Mouse (Mus musculus) layer of hippocampus, postnatal 36 days (tissue): ENCODE measurements around the gene Frmpd3. TPM values are rescaled to one million over a fixed set of nuclear protein-coding genes. Genes with fewer than 3 reads are reported as not detected.
A peak's percentile ranks its signal among the peaks of the same experiment; 100 is the strongest.
"Not testable (repeated sequence)": the region's sequence is repeated elsewhere in the genome, so short reads cannot be mapped to it uniquely, and the experiment has no call there.

ENCODE experiments used
- DNase-seq, 2 experiments: peaks; one replicate each; pipeline ENCODE4 v3.0.0; 2022
- total RNA-seq, 2 experiments: library from RNA; stranded (reverse); gene quantifications; 2 replicates each; pipeline ENCODE4 v1.2.3; 2021

The Frmpd3 gene
- 10 to 100 TPM; 30.6 to 31.2 TPM for total RNA-seq

GRCm38 (mm10) chrX:140341656-140342392 is at the start of gene Frmpd3:
Gene Frmpd3 (plus strand): TSS chrX:140342263.
- no peak for DNase-seq

- no peak for DNase-seq
Observed at GRCm38 (mm10) chrX:140303731-140304130, 38.3 kb upstream of the Frmpd3 start.

DNA sequence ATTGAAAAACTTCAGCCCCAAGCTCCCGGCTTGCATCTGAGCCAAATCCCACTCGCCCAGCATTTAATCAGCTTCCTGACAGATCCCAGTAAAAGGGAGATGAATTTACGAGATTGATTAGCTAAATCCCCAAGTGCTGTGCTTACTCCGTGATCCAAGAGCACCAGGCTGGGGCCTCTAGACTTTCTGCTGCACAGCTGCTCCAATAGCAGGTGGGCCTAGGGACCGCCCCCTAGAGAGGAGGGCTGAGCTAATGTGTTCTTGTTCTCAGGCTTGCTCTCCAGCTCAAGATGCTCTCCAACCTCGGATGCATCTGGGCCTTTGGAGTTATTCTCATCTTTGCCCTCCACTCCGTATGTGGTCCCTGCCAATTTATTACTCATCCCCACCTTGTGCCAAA is 36.4 kb upstream of the Frmpd3 start:
- DNase-seq, result peak in 1 of 2 experiments; percentile 24

DNA sequence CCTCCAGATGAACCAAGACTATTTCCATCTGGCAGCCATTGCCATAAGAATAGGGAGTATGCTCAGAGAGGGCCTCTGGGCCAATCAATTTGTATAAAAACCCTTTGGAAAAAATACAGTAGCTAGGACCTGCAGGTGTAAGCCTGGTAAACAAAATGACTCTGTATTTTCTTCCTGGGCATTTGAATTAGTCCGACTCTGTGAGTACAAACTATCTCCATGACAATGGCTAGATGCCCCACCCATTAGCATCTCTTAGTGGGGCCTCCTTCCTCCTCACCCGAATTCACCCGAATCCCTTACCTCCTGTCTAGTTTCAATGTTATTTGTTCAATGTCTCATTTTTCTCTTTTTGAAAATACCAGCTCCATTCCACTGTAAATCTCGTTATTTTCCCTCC is 24.1 kb upstream of the Frmpd3 start:
- DNase-seq, result no peak

GRCm38 (mm10) chrX:140319131-140319530 is 22.9 kb upstream of the Frmpd3 start:
- DNase-seq, result no peak

GRCm38 (mm10) chrX:140320671-140321070 is 21.4 kb upstream of the Frmpd3 start:
- not testable (repeated sequence) for DNase-seq

DNA sequence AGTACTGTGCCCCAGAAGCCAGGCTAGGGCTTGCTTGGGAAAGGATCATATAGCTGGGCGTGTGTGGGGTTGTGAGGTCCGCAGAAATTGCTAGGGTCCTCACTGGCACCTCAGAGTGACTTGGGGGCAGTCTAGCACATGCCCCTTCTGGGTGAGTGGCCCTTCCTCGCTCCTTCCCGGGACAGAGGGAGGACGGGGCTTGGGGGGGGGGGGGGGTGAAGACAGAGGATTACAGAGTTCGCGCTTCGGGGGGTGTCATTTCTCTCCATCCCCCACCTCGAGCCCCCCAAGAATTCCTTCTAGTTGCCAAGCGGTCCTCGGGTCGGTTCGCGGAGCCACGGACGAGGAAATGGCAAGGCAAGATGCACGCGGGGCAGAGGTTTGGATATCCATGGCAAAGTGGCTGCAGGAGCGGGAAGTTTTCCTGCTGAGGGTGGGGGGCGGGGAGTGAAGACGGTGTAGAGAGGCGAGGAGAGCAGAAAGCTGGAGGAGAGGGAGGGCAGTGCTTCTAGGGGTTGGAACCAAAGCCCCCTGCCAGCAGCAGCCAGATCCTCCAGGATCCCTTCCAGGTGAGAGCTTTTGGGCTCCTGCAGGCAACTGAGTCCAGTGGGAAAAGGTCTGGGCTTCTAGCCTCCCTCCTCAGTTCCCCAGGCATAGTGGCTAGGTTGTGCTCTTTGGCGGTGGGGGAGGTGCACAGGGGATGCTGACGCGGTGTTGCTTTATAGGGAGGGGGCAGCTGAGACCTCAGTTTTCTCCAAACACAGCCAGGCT is 515 bp downstream of the Frmpd3 start:
- DNase-seq, result no peak

DNA sequence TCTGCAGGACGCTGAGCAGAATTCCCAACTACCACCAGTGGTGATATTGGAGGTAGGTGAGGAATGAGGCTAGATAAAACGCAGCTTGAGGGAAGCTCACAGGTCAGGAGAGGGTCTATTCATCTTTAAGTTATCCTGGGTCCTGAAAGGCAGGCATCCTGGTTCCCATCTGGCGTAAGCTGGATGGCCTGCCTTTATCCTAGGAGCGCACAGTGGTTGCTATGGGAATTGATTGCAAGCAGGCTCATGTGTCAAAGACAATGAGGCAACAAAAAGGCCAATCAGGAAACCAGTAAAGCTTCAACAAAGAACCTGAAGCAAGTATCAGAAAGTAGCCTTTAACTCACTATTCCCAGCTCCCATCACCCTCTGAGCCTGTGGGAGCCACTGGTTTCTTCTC is 33.6 kb downstream of the Frmpd3 start:
- DNase-seq, result no peak

GRCm38 (mm10) chrX:140399986-140400385 is 57.9 kb downstream of the Frmpd3 start:
- DNase-seq, result no peak

DNA sequence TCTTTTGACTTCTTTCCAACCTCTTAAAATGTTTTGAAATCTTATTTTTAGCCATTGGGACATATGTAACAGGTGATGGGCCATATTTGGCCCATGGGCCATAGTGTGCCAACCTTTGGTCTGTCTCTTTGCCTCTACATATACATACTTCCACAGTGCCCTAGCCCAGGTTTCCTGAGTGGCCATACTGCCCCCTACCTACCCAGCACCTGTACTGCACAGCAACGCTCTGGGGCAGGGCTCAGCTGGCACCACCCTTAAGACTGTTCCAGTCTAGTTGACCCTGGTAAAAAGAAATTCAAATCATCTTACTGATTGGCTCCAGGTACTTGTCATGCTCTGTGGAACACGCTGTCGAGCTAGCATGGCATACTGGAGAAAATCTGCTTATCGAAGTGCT is 60.8 kb downstream of the Frmpd3 start:
- no peak for DNase-seq

DNA sequence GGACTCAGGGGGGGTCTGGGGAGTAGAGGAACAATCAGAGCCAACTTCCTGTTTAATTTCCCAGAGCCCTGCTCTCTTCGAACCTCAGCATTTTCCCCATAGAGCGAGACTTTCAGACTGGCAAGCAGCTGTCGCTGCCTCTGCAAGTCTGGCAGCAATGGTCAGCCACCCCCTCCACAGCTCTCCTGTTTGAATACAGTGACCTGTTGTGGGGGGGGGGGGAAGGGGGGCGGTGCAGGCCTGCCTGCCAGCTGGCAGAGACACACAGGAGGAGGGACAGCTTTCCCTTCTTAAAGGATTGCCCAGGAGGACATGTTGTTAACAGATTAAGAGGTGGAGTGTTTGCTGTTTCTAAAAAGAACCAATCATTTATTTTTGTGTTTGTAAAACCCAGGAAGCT is 64.0 kb downstream of the Frmpd3 start:
- DNase-seq, result no peak

GRCm38 (mm10) chrX:140406501-140406900 is 64.4 kb downstream of the Frmpd3 start:
- DNase-seq, result no peak

DNA sequence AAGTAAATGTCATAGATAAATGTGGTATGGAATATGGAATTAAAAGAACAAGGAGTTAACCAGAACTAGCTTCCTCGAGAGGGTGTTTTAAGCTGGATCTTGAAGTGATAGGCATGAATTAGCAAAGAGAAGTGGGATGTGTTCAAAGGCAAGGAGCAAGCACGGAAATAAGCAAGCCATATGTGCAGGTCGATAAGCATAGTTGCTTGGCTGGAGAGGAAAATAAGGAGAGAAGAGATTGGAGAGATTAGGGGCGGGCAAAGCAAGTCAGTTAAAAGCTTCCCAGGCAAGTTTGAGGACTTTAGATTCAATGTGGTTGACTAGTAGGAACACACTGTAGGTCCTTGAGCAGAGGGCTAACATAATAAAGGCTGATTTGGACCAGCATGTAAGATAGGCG is 65.5 kb downstream of the Frmpd3 start:
- DNase-seq, result no peak

- DNase-seq, result peak in 1 of 2 experiments; percentile 15
Observed at GRCm38 (mm10) chrX:140418467-140418866, 76.4 kb downstream of the Frmpd3 start.

DNA sequence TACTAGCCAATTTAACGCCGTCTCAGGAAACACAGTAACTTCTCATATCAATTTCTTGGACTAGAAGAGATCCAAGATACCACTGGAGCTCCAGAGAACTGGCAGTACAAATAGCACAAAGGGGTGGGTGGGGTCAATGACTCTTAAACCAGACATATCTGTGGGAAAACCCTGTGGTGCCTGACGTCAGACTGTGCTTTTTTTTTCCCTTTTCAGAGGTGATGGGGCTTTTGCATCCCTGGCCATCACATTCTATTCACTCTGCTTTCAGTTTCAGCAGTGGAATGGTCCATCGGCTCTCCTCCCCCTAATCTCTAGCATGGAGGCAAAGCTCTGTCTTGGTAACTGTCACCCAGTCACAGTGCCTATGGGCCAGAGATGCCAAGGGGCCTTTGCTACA is 85.1 kb downstream of the Frmpd3 start:
- no peak for DNase-seq

GRCm38 (mm10) chrX:140428252-140428651 is 86.2 kb downstream of the Frmpd3 start:
- DNase-seq, result no peak

- DNase-seq, result no peak
Observed at GRCm38 (mm10) chrX:140429985-140430384, 87.9 kb downstream of the Frmpd3 start.

- no peak for DNase-seq
Observed at GRCm38 (mm10) chrX:140430506-140430905, 88.4 kb downstream of the Frmpd3 start.

- DNase-seq, result no peak
Observed at GRCm38 (mm10) chrX:140431981-140432380, 89.9 kb downstream of the Frmpd3 start.

GRCm38 (mm10) chrX:140432786-140433185 is 90.7 kb downstream of the Frmpd3 start:
- DNase-seq, result no peak

GRCm38 (mm10) chrX:140437906-140438305 is 95.8 kb downstream of the Frmpd3 start:
- DNase-seq, result no peak

GRCm38 (mm10) chrX:140445551-140445950 is 103.5 kb downstream of the Frmpd3 start:
- DNase-seq, result no peak

GRCm38 (mm10) chrX:140450071-140450470 is 108.0 kb downstream of the Frmpd3 start:
- DNase-seq, result no peak

DNA sequence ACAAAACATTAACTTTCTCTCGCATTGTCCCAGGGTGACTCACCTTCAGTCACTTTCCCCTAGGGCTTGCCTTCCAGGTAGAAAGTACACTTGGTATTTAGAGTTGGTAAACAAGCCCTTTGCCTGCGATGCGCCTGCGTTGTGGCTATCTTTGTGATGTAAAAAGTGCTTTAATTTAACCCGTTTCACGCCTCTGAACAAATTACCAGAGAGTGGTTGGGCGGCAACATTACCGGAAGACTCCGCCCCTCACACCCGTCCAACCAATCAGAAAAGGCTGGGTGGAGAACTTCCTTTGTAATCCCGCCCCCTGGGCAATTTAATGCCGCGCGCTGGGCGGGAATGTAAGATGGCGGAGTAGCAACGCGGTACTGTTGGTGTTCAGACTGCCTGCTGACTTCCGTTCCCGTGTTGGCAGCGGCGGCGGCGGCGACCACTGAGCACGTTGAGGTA is 114.2 kb downstream of the Frmpd3 start, which contains the start of gene Prps1:
TSS of gene Prps1 (plus strand) at position 335 of the 453 bp plus-strand sequence.
- peak; percentile 79 to 80 for DNase-seq
